Mouse (Mus musculus): ENCODE results near the gene Lrrc3c. TPM values are rescaled to one million over a fixed set of nuclear protein-coding genes. Genes with fewer than 3 reads are reported as not detected.

Lrrc3c gene
- polyA plus RNA-seq, 1 experiment from 2014 or later, result not detected

DNA sequence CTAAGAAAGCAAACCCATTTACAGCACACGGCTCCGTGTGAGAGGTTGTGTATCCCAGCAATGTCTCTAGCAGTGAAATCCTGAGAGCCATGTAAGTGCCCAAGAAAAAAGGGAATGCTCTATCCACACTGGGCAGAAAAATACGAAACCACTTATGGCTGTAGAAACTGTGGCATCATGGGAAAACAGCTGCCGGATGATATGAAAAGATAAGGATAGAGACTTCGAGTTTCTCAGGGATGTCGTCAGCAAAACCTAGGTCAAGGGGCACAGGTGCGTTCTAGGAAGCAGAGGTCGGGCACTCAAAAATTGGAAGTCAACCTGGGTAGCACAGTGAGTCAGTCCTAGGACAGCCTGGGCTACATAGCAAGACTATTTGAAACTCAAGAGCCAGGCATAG, 8.8 kb upstream of the Lrrc3c start:
- no peak overlapping the region for H3K9ac ChIP-seq (ENCODE audit: low read length)
- ATAC-seq (replicated peaks; ENCODE audit: low FRiP score, low TSS enrichment, low read depth) (no peak), DNase-seq (ENCODE audit: low spot score) (no peak)
- no peaks in the 10 kb centered on the region for H3K27me3 ChIP-seq (replicated peaks; ENCODE audit: control insufficient read depth, insufficient read depth, low read length)
- no peak overlapping the region for H3K4me2 ChIP-seq (ENCODE audit: low read length)
- H3K9me3 ChIP-seq (ENCODE audit: control insufficient read depth, low read length), result no peaks in the 10 kb centered on the region
- H3K36me3 ChIP-seq (ENCODE audit: control insufficient read depth, insufficient read depth, low read length), result no peaks in the 10 kb centered on the region
- 84% methylated on average over 8 of the region's 8 CpGs for whole genome bisulfite sequencing
- H3K27ac ChIP-seq (ENCODE audit: low read depth), result no peak overlapping the region; the same call in 1 of the 2 replicates
- no peak overlapping the region for H3K4me3 ChIP-seq (ENCODE audit: low read depth, low read length)
- H3K4me1 ChIP-seq (replicated peaks; ENCODE audit: control insufficient read depth, insufficient read depth, low read length), result peaks cover 43% of the 10 kb centered on the region

- WGBS, result 59% methylated on average over 19 of the region's 19 CpGs
- H3K9ac ChIP-seq (ENCODE audit: low read length), result no peak overlapping the region
These were observed 7.3 kb upstream of the Lrrc3c start for GRCm38 (mm10) chr11:98590548-98591445.

DNA sequence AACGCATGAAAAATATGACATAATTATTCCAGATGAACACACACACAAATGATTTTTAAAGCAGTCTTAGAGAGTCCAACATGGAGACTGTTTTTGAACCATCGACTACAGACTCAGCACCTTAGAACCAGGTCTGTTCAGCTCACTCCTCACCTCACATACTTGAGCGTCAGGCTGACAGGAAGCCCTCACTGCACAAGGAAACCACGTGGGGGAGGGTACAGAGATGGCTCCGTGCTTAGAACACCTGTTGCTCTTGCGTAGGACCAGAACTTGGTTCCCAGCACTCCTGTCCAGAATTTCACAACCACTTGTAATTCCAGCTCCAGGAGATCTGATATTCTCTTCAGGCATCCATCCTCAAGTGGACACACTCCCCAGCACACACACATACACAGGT, 3.1 kb upstream of the Lrrc3c start:
- Histone ChIP-seq H3K9ac (ENCODE audit: low read length) (no peak overlapping the region), H3K4me3 (ENCODE audit: low read depth, low read length) (no peak overlapping the region), H3K36me3 (ENCODE audit: control insufficient read depth, insufficient read depth, low read length) (no peaks in the 10 kb centered on the region), H3K27me3 (replicated peaks; ENCODE audit: control insufficient read depth, insufficient read depth, low read length) (peaks cover 9% of the 10 kb centered on the region; the same call in 1 of the 2 replicates), H3K27ac (ENCODE audit: low read depth) (no peak overlapping the region), H3K9me3 (ENCODE audit: control insufficient read depth, low read length) (no peaks in the 10 kb centered on the region), H3K4me2 (ENCODE audit: low read length) (no peak overlapping the region), H3K4me1 (replicated peaks; ENCODE audit: control insufficient read depth, insufficient read depth, low read length) (peaks cover 11% of the 10 kb centered on the region)
- ATAC-seq (replicated peaks; ENCODE audit: low FRiP score, low TSS enrichment, low read depth) (no peak), DNase-seq (ENCODE audit: low spot score) (no peak)
- 73% methylated on average over 6 of the region's 6 CpGs for WGBS

More at GRCm38 (mm10) chr11:98590548-98591445, 7.3 kb upstream of the Lrrc3c start:
- Histone ChIP-seq H3K4me2 (ENCODE audit: low read length) (no peak overlapping the region), H3K4me3 (ENCODE audit: low read depth, low read length) (no peak overlapping the region), H3K4me1 (replicated peaks; ENCODE audit: control insufficient read depth, insufficient read depth, low read length) (peaks cover 33% of the 10 kb centered on the region), H3K9me3 (ENCODE audit: control insufficient read depth, low read length) (no peaks in the 10 kb centered on the region), H3K27ac (ENCODE audit: low read depth) (no peak overlapping the region), H3K36me3 (ENCODE audit: control insufficient read depth, insufficient read depth, low read length) (no peaks in the 10 kb centered on the region), H3K27me3 (replicated peaks; ENCODE audit: control insufficient read depth, insufficient read depth, low read length) (no peaks in the 10 kb centered on the region)
- no peak for ATAC-seq (replicated peaks; ENCODE audit: low FRiP score, low TSS enrichment, low read depth)
- DNase-seq (ENCODE audit: low spot score), result no peak

- 74% methylated on average over 10 of the region's 10 CpGs for WGBS
- Histone ChIP-seq H3K9ac (ENCODE audit: low read length) (no peak overlapping the region), H3K4me1 (replicated peaks; ENCODE audit: control insufficient read depth, insufficient read depth, low read length) (peaks cover 11% of the 10 kb centered on the region), H3K36me3 (ENCODE audit: control insufficient read depth, insufficient read depth, low read length) (no peaks in the 10 kb centered on the region), H3K4me2 (ENCODE audit: low read length) (no peak overlapping the region), H3K4me3 (ENCODE audit: low read depth, low read length) (no peak overlapping the region), H3K27me3 (replicated peaks; ENCODE audit: control insufficient read depth, insufficient read depth, low read length) (peaks cover 9% of the 10 kb centered on the region; the same call in 1 of the 2 replicates), H3K27ac (ENCODE audit: low read depth) (no peak overlapping the region), H3K9me3 (ENCODE audit: control insufficient read depth, low read length) (no peaks in the 10 kb centered on the region)
- no peak for DNase-seq (ENCODE audit: low spot score)
- ATAC-seq (replicated peaks; ENCODE audit: low FRiP score, low TSS enrichment, low read depth), result no peak
These were observed 2.6 kb upstream of the Lrrc3c start for GRCm38 (mm10) chr11:98595473-98595872.

DNA sequence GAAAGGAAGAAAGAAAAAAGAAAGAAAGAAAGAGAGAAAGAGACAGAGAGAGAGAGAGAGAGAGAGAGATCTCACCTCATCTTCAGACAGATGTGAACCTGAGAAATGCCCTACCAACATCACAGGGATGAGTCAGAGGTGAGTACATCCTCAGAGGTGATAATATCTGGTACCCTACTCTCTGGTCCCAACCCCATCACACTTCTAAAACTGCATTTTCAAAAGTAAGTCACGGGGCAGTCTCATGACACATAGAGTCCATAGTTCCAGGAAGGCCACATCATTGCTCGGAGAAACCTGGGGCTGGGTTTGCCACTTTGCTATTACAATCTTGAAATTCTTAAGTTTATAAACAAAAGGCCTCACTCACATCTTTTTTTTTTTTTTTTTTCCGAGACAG, 2.1 kb upstream of the Lrrc3c start:
- ATAC-seq (replicated peaks; ENCODE audit: low FRiP score, low TSS enrichment, low read depth), result no peak
- no peak overlapping the region for H3K27ac ChIP-seq (ENCODE audit: low read depth)
- no peak overlapping the region for H3K9ac ChIP-seq (ENCODE audit: low read length)
- H3K4me1 ChIP-seq (replicated peaks; ENCODE audit: control insufficient read depth, insufficient read depth, low read length), result peaks cover 7% of the 10 kb centered on the region
- DNase-seq (ENCODE audit: low spot score), result no peak
- H3K4me3 ChIP-seq (ENCODE audit: low read depth, low read length), result no peak overlapping the region
- no peaks in the 10 kb centered on the region for H3K9me3 ChIP-seq (ENCODE audit: control insufficient read depth, low read length)
- H3K4me2 ChIP-seq (ENCODE audit: low read length), result no peak overlapping the region
- H3K36me3 ChIP-seq (ENCODE audit: control insufficient read depth, insufficient read depth, low read length), result no peaks in the 10 kb centered on the region
- WGBS, result 76% methylated on average over 3 of the region's 3 CpGs
- peaks cover 9% of the 10 kb centered on the region; the same call in 1 of the 2 replicates for H3K27me3 ChIP-seq (replicated peaks; ENCODE audit: control insufficient read depth, insufficient read depth, low read length)

GRCm38 (mm10) chr11:98597363-98597762, 728 bp upstream of the Lrrc3c start:
- peaks cover 9% of the 10 kb centered on the region; the same call in 1 of the 2 replicates for H3K27me3 ChIP-seq (replicated peaks; ENCODE audit: control insufficient read depth, insufficient read depth, low read length)
- H3K4me2 ChIP-seq (ENCODE audit: low read length), result no peak overlapping the region
- H3K9ac ChIP-seq (ENCODE audit: low read length), result no peak overlapping the region
- no peak overlapping the region for H3K4me3 ChIP-seq (ENCODE audit: low read depth, low read length)
- H3K27ac ChIP-seq (ENCODE audit: low read depth), result no peak overlapping the region
- ATAC-seq (replicated peaks; ENCODE audit: low FRiP score, low TSS enrichment, low read depth), result 0 out of 2 replicates have a peak, but pooled peaks have one; percentile 37
- no peaks in the 10 kb centered on the region for H3K36me3 ChIP-seq (ENCODE audit: control insufficient read depth, insufficient read depth, low read length)
- no peaks in the 10 kb centered on the region for H3K9me3 ChIP-seq (ENCODE audit: control insufficient read depth, low read length)
- 48% methylated on average over 6 of the region's 6 CpGs for WGBS
- H3K4me1 ChIP-seq (replicated peaks; ENCODE audit: control insufficient read depth, insufficient read depth, low read length), result peaks cover under 1% of the 10 kb centered on the region
- DNase-seq (ENCODE audit: low spot score), result peak; percentile 86

DNA sequence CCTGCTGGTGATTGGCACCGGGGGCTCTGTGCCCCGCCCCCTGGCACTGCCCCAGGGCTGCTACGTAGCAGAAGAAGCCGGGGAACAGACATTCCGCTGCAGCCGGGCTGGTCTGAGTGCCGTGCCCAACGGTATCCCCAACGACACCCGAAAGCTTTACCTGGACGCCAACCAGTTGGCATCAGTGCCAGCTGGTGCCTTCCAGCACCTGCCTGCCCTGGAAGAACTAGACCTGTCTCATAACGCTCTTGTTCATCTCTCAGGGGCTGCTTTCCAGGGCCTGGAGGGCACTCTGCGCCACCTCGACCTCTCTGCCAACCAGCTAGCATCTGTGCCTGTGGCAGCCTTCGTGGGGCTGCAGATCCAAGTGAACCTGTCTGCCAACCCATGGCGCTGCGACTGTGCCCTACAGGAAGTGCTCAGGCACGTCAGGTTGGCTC, 780 bp downstream of the Lrrc3c start:
- Histone ChIP-seq H3K36me3 (ENCODE audit: control insufficient read depth, insufficient read depth, low read length) (no peaks in the 10 kb centered on the region), H3K27ac (ENCODE audit: low read depth) (no peak overlapping the region), H3K9me3 (ENCODE audit: control insufficient read depth, low read length) (no peaks in the 10 kb centered on the region), H3K4me2 (ENCODE audit: low read length) (no peak overlapping the region), H3K4me1 (replicated peaks; ENCODE audit: control insufficient read depth, insufficient read depth, low read length) (peaks cover 4% of the 10 kb centered on the region), H3K27me3 (replicated peaks; ENCODE audit: control insufficient read depth, insufficient read depth, low read length) (peaks cover 9% of the 10 kb centered on the region; the same call in 1 of the 2 replicates), H3K4me3 (ENCODE audit: low read depth, low read length) (no peak overlapping the region), H3K9ac (ENCODE audit: low read length) (no peak overlapping the region)
- no peak for ATAC-seq (replicated peaks; ENCODE audit: low FRiP score, low TSS enrichment, low read depth)
- no peak for DNase-seq (ENCODE audit: low spot score)
- WGBS, result 59% methylated on average over 18 of the region's 18 CpGs

DNA sequence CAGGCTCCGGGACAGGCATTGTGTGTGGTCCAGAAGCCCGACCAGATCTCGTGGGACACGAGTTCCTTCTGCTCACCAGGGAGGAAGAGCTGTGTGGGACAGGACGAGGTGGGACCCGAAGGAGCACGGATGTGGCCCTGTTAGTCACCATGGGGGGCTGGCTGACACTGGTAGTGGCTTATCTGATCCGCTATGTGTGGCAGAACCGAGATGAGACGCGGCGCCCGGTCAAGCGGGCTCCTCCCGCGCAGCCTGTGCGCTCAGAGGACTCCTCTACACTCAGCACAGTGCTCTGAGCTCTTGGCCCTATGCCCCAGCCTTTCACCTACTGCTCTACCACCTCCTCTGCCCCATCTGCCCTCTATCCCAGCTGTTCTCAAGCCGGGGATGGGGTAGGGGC, 1.2 kb downstream of the Lrrc3c start:
- no peak for ATAC-seq (replicated peaks; ENCODE audit: low FRiP score, low TSS enrichment, low read depth)
- peaks cover 4% of the 10 kb centered on the region for H3K4me1 ChIP-seq (replicated peaks; ENCODE audit: control insufficient read depth, insufficient read depth, low read length)
- H3K9me3 ChIP-seq (ENCODE audit: control insufficient read depth, low read length), result no peaks in the 10 kb centered on the region
- H3K4me2 ChIP-seq (ENCODE audit: low read length), result no peak overlapping the region
- 37% methylated on average over 18 of the region's 18 CpGs for WGBS
- peaks cover 9% of the 10 kb centered on the region; the same call in 1 of the 2 replicates for H3K27me3 ChIP-seq (replicated peaks; ENCODE audit: control insufficient read depth, insufficient read depth, low read length)
- no peaks in the 10 kb centered on the region for H3K36me3 ChIP-seq (ENCODE audit: control insufficient read depth, insufficient read depth, low read length)
- DNase-seq (ENCODE audit: low spot score), result no peak
- no peak overlapping the region for H3K27ac ChIP-seq (ENCODE audit: low read depth)
- no peak overlapping the region for H3K9ac ChIP-seq (ENCODE audit: low read length)
- no peak overlapping the region for H3K4me3 ChIP-seq (ENCODE audit: low read depth, low read length)
